Mouse (Mus musculus): ENCODE results near the gene Bcl9l. TPM values are rescaled to one million over a fixed set of nuclear protein-coding genes. Genes with fewer than 3 reads are reported as not detected.

Bcl9l gene
- polyA plus RNA-seq, 1 experiment from 2014 or later = 16.1 TPM

- H3K9me3 ChIP-seq (ENCODE audit: control insufficient read depth, low read length) = no peaks in the 10 kb centered on the region
- peak overlapping the region; percentile 12 for H3K4me2 ChIP-seq (ENCODE audit: low read depth, low read length)
- H3K36me3 ChIP-seq (ENCODE audit: control insufficient read depth, insufficient read depth, low read length) = peaks cover 2% of the 10 kb centered on the region; the same call in 1 of the 2 replicates
- peak overlapping the region; percentile 92 for H3K27ac ChIP-seq (ENCODE audit: low read length)
- 17% methylated on average over 11 of the region's 11 CpGs for WGBS
- H3K4me3 ChIP-seq (ENCODE audit: low read length) = no peak overlapping the region
- ATAC-seq (ENCODE audit: low read depth) = no peak
- peaks cover 97% of the 10 kb centered on the region for H3K4me1 ChIP-seq (replicated peaks; ENCODE audit: control insufficient read depth, insufficient read depth, low read length)
- H3K27me3 ChIP-seq (ENCODE audit: control insufficient read depth, insufficient read depth, low read depth, low read length) = no peaks in the 10 kb centered on the region
- H3K9ac ChIP-seq (ENCODE audit: low read length) = peak overlapping the region; percentile 54
Measured at GRCm38 (mm10) chr9:44494261-44494862, 11.7 kb downstream of the Bcl9l start.

GRCm38 (mm10) chr9:44494863-44495809 is 12.5 kb downstream of the Bcl9l start:
- WGBS = 23% methylated on average over 9 of the region's 9 CpGs
- H3K27ac ChIP-seq (ENCODE audit: low read length) = peak overlapping the region; percentile 92
- no peaks in the 10 kb centered on the region for H3K27me3 ChIP-seq (ENCODE audit: control insufficient read depth, insufficient read depth, low read depth, low read length)
- H3K4me2 ChIP-seq (ENCODE audit: low read depth, low read length) = peak overlapping the region; percentile 12
- H3K4me3 ChIP-seq (ENCODE audit: low read length) = no peak overlapping the region
- ATAC-seq (ENCODE audit: low read depth) = no peak
- peaks cover 96% of the 10 kb centered on the region for H3K4me1 ChIP-seq (replicated peaks; ENCODE audit: control insufficient read depth, insufficient read depth, low read length)
- H3K9me3 ChIP-seq (ENCODE audit: control insufficient read depth, low read length) = no peaks in the 10 kb centered on the region
- peaks cover 2% of the 10 kb centered on the region; the same call in 1 of the 2 replicates for H3K36me3 ChIP-seq (ENCODE audit: control insufficient read depth, insufficient read depth, low read length)
- H3K9ac ChIP-seq (ENCODE audit: low read length) = peak overlapping the region; percentile 54

DNA sequence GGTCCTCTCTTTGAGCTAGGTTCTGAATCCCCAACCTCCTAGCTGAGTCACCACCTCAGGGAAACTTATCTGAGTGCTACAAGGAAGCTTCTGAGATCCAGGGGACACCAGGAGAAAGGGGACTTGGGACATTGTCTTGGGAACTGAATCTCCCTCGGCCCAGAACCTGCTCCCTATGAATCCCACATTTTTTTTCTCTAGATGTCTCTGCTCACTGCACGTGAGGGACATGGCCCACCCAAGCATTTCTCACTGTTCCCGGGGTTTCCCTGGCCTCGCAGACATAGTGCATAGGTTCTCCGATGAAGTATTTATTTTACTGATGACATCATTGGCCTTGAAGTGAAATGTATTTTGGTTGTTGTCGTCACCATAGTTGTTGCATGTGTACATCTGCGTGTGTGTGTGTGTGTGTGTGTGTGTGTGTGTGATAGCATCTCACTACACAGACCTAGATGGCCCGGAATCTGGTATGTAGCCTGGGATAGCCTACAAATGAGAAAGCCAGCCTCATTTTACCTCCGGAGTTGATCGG is 13.3 kb downstream of the Bcl9l start:
- ATAC-seq (ENCODE audit: low read depth) = no peak
- Histone ChIP-seq H3K4me1 (replicated peaks; ENCODE audit: control insufficient read depth, insufficient read depth, low read length) (peaks cover 96% of the 10 kb centered on the region), H3K4me2 (ENCODE audit: low read depth, low read length) (no peak overlapping the region), H3K36me3 (ENCODE audit: control insufficient read depth, insufficient read depth, low read length) (peaks cover 2% of the 10 kb centered on the region; the same call in 1 of the 2 replicates), H3K9me3 (ENCODE audit: control insufficient read depth, low read length) (no peaks in the 10 kb centered on the region), H3K27me3 (ENCODE audit: control insufficient read depth, insufficient read depth, low read depth, low read length) (no peaks in the 10 kb centered on the region), H3K27ac (ENCODE audit: low read length) (peak overlapping the region; percentile 92), H3K9ac (ENCODE audit: low read length) (peak overlapping the region; percentile 54; the same call in 1 of the 2 replicates), H3K4me3 (ENCODE audit: low read length) (no peak overlapping the region)
- WGBS = 49% methylated on average over 10 of the region's 10 CpGs

- WGBS = 39% methylated on average over 12 of the region's 12 CpGs
- peak overlapping the region; percentile 98 for H3K27ac ChIP-seq (ENCODE audit: low read length)
- H3K4me3 ChIP-seq (ENCODE audit: low read length) = no peak overlapping the region
- H3K36me3 ChIP-seq (ENCODE audit: control insufficient read depth, insufficient read depth, low read length) = peaks cover 5% of the 10 kb centered on the region; the same call in 1 of the 2 replicates
- H3K4me2 ChIP-seq (ENCODE audit: low read depth, low read length) = peak overlapping the region; percentile 83
- peak overlapping the region; percentile 69 for H3K9ac ChIP-seq (ENCODE audit: low read length)
- peaks cover 99% of the 10 kb centered on the region for H3K4me1 ChIP-seq (replicated peaks; ENCODE audit: control insufficient read depth, insufficient read depth, low read length)
- H3K27me3 ChIP-seq (ENCODE audit: control insufficient read depth, insufficient read depth, low read depth, low read length) = no peaks in the 10 kb centered on the region
- no peaks in the 10 kb centered on the region for H3K9me3 ChIP-seq (ENCODE audit: control insufficient read depth, low read length)
- ATAC-seq (ENCODE audit: low read depth) = no peak
Measured at GRCm38 (mm10) chr9:44496803-44497461, 14.3 kb downstream of the Bcl9l start.

DNA sequence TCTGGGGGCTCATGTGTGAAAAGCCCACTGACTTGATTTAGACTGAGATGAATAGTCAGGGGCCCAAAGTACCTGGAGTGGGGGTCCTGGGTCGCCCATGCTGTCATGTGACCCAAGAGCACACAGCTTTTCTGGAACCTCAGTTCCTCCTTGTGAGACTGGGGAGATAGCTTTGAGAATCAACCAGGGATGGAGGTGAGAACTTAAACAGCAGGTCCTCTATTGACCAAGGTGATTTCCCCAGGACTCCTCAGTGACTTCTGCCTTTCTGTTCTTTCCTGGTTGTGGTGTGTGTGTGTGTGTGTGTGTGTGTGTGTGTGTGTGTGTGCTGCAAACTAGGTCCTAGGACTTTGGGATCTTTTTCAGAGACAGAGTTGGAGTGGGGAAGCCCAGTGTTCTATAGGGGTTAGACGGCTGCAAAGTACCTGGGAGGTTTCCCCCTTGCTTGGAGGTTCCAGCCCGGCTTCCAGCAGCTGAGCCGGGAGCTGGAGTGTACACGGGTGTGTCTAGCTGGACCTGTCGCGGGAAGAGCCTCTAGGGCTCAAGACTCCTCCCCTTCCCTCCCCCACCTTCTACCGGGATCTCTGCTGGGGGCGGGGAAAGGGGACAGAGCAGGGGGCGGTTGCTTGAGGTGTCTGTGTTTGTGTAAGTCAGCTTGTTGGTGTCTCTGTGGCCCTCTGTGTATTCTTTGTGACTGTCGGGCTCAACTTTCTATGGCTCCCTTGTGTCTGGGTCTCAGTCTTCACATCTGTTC is 15.2 kb downstream of the Bcl9l start:
- H3K4me1 ChIP-seq (replicated peaks; ENCODE audit: control insufficient read depth, insufficient read depth, low read length) = peaks cover 91% of the 10 kb centered on the region
- H3K27ac ChIP-seq (ENCODE audit: low read length) = peak overlapping the region; percentile 98
- 2% methylated on average over 11 of the region's 11 CpGs for WGBS
- ATAC-seq (ENCODE audit: low read depth) = peak; percentile 53
- peak overlapping the region; percentile 69 for H3K9ac ChIP-seq (ENCODE audit: low read length)
- H3K9me3 ChIP-seq (ENCODE audit: control insufficient read depth, low read length) = no peaks in the 10 kb centered on the region
- H3K4me2 ChIP-seq (ENCODE audit: low read depth, low read length) = peak overlapping the region; percentile 83
- H3K27me3 ChIP-seq (ENCODE audit: control insufficient read depth, insufficient read depth, low read depth, low read length) = no peaks in the 10 kb centered on the region
- peaks cover 9% of the 10 kb centered on the region; the same call in 1 of the 2 replicates for H3K36me3 ChIP-seq (ENCODE audit: control insufficient read depth, insufficient read depth, low read length)
- H3K4me3 ChIP-seq (ENCODE audit: low read length) = peak overlapping the region; percentile 54

DNA sequence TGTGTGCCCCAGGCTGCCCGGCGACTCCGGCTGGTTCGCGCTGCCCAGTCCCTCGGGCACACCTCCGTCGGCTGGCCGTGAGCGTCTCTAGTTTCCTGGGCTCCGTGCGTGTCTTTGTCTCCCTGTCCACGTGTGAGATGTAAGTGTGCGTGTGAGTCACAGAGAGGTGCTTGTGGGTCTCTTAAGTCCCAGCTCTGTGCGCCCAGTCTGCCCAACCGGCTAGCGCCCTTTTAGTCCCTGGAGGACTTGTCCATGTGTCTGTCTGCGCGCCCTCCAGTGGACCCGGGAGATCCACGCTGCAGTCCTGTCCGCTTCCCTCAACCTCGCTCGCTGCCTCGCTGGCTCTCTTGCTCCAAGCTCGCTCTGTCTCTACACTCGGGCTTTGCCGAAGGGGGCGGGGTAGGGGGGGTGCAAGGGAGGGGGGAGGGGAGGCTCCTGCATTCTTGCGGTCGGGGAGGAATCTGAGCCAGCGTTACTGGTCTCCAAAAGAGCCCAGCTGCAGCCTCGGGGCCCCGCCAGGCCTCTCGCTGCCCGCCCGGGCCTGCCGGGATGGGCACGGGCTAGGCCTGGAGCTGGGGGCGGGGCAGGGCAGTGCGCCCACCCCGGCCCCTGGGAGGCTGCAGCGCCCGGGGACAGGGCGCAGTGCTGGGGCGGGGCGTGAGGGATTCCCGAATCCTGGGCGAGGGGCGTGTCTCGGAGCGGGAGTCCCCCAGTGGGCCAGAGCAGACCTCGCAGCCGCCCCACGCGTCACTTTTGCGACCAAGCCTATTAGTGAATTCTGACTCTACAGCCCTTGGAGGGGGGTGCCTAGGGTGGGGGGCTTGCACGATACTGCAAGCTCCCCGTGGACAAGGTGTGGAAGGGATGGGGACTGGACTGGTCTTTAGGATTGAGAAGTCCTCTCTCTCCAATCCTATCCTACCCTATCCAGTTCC is 16.1 kb downstream of the Bcl9l start:
- no peaks in the 10 kb centered on the region for H3K9me3 ChIP-seq (ENCODE audit: control insufficient read depth, low read length)
- peak overlapping the region; percentile 83 for H3K4me2 ChIP-seq (ENCODE audit: low read depth, low read length)
- peaks cover 82% of the 10 kb centered on the region for H3K4me1 ChIP-seq (replicated peaks; ENCODE audit: control insufficient read depth, insufficient read depth, low read length)
- H3K27ac ChIP-seq (ENCODE audit: low read length) = peak overlapping the region; percentile 98
- ATAC-seq (ENCODE audit: low read depth) = peak; percentile 85
- H3K4me3 ChIP-seq (ENCODE audit: low read length) = peak overlapping the region; percentile 54
- no peaks in the 10 kb centered on the region for H3K27me3 ChIP-seq (ENCODE audit: control insufficient read depth, insufficient read depth, low read depth, low read length)
- peaks cover 13% of the 10 kb centered on the region; the same call in 1 of the 2 replicates for H3K36me3 ChIP-seq (ENCODE audit: control insufficient read depth, insufficient read depth, low read length)
- under 1% methylated on average over 57 of the region's 59 CpGs for WGBS
- H3K9ac ChIP-seq (ENCODE audit: low read length) = peak overlapping the region; percentile 69

GRCm38 (mm10) chr9:44499356-44500162 is 16.9 kb downstream of the Bcl9l start:
- Histone ChIP-seq H3K4me1 (replicated peaks; ENCODE audit: control insufficient read depth, insufficient read depth, low read length) (peaks cover 73% of the 10 kb centered on the region), H3K36me3 (ENCODE audit: control insufficient read depth, insufficient read depth, low read length) (peaks cover 13% of the 10 kb centered on the region; the same call in 1 of the 2 replicates), H3K4me3 (ENCODE audit: low read length) (peak overlapping the region; percentile 54), H3K9me3 (ENCODE audit: control insufficient read depth, low read length) (no peaks in the 10 kb centered on the region), H3K9ac (ENCODE audit: low read length) (peak overlapping the region; percentile 69), H3K27me3 (ENCODE audit: control insufficient read depth, insufficient read depth, low read depth, low read length) (no peaks in the 10 kb centered on the region), H3K27ac (ENCODE audit: low read length) (peak overlapping the region; percentile 98), H3K4me2 (ENCODE audit: low read depth, low read length) (peak overlapping the region; percentile 83)
- peak; percentile 16 for ATAC-seq (ENCODE audit: low read depth)
- WGBS = 8% methylated on average over 20 of the region's 20 CpGs
